In the genomic region with DNA sequence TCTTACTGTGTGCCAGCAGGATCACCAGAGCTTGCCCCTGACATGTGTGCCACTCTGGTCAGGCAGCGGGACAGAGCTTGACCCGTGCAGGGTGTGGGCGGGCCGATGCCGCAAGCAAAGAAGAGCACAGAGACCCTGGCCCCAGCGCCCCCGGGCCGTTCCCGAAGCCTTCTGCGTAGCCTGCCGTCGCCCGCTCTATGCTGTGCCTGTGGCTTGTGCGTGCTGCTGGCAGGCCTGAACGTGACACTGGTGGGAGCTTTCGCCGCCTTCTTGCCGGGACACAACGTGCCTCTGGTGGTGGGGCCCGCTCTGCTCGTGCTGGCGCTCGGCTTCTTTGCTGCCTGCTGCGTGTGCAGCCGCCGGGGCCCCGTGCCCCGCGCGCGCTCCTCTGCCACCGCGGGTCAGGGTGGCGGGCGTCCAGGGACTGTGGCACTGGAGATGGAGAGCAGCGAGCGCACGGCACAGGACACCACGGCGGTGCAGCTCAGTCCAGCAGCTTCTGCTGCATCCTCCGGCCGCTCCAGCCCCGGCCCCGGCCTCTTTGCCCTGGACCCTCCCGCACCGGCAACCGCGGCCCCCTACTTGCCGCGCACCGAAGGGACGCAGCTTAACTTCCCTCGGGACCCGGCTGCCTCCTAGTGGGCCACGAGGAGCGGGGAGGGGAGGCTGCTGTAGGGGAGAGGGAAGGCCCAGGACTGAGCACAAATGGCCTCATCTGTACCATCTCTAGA, we compare ENCODE assay signal across 8 mouse cellular contexts. TPM values are rescaled to one million over a fixed set of nuclear protein-coding genes. Genes with fewer than 3 reads are reported as not detected.
A peak's percentile ranks its signal among the peaks of the same experiment; 100 is the strongest.
DNase-seq lines count a peak whose midpoint lies in the region; ATAC-seq and TF ChIP-seq lines count a peak whose summit lies in the region.

No protein-coding gene starts in this region.

- no peak for DNase-seq in lung, adult 2 months
- no peak for DNase-seq in lung, adult 18-20 months
- no peak for DNase-seq in urinary bladder, postnatal 4 days (ENCODE audit: low spot score in 2 of 2)
- no peak for DNase-seq in gastrocnemius, postnatal 25 days
- DNase-seq in thymus, postnatal 36 days, result no peak

- no peak for TF ChIP-seq POLR2A in lung, adult 2 months (IDR thresholded peaks at IDR 0.05; ENCODE audit: borderline replicate concordance, extremely low read depth, low read depth, low read length)

- no peaks in the 10 kb centered on the region for H3K36me3 ChIP-seq in embryonic facial prominence, embryonic 13.5 days
- H3K36me3 ChIP-seq in hindbrain, embryonic 16.5 days (ENCODE audit: control insufficient read depth, insufficient read depth, low read length), result no peaks in the 10 kb centered on the region
- H3K36me3 ChIP-seq in midbrain, embryonic 12.5 days, result no peaks in the 10 kb centered on the region

- no peaks in the 10 kb centered on the region for H3K4me1 ChIP-seq in lung, adult 2 months (ENCODE audit: control insufficient read depth, insufficient read depth, low read length)
- peaks cover 10% of the 10 kb centered on the region for H3K4me1 ChIP-seq in embryonic facial prominence, embryonic 13.5 days
- H3K4me1 ChIP-seq in hindbrain, embryonic 16.5 days (ENCODE audit: control insufficient read depth, insufficient read depth, low read depth, low read length), result peaks cover 8% of the 10 kb centered on the region
- peaks cover 9% of the 10 kb centered on the region for H3K4me1 ChIP-seq in midbrain, embryonic 12.5 days

- H3K4me2 ChIP-seq in embryonic facial prominence, embryonic 13.5 days, result peak overlapping the region; percentile 87
- H3K4me2 ChIP-seq in hindbrain, embryonic 16.5 days (ENCODE audit: low read length), result peak overlapping the region; percentile 95
- H3K4me2 ChIP-seq in midbrain, embryonic 12.5 days (replicated peaks), result peak overlapping the region; percentile 95

- H3K27ac ChIP-seq in embryonic facial prominence, embryonic 13.5 days, result no peak overlapping the region
- no peak overlapping the region for H3K27ac ChIP-seq in hindbrain, embryonic 16.5 days (ENCODE audit: low read depth, low read length)
- H3K27ac ChIP-seq in midbrain, embryonic 12.5 days (replicated peaks), result no peak overlapping the region

- H3K9me3 ChIP-seq in embryonic facial prominence, embryonic 13.5 days, result no peaks in the 10 kb centered on the region
- H3K9me3 ChIP-seq in hindbrain, embryonic 16.5 days (ENCODE audit: control insufficient read depth, low read length), result no peaks in the 10 kb centered on the region
- H3K9me3 ChIP-seq in midbrain, embryonic 12.5 days, result no peaks in the 10 kb centered on the region

- peak overlapping the region; percentile 69 for H3K9ac ChIP-seq in embryonic facial prominence, embryonic 13.5 days
- peak overlapping the region; percentile 61 for H3K9ac ChIP-seq in hindbrain, embryonic 16.5 days (ENCODE audit: low read depth, low read length)
- H3K9ac ChIP-seq in midbrain, embryonic 12.5 days (replicated peaks), result peak overlapping the region; percentile 65

- H3K4me3 ChIP-seq in lung, adult 2 months (replicated peaks; ENCODE audit: extremely low read depth, low read depth, low read length), result peak overlapping the region; percentile 9
- H3K4me3 ChIP-seq in embryonic facial prominence, embryonic 13.5 days, result peak overlapping the region; percentile 44
- peak overlapping the region; percentile 46 for H3K4me3 ChIP-seq in hindbrain, embryonic 16.5 days (ENCODE audit: low read length)
- H3K4me3 ChIP-seq in midbrain, embryonic 12.5 days, result peak overlapping the region; percentile 49

- ATAC-seq in embryonic facial prominence, embryonic 13.5 days (ENCODE audit: insufficient number of reproducible peaks, insufficient read depth, low FRiP score, low TSS enrichment, low read depth), result peak; percentile 35; the same call in 1 of the 2 replicates
- peak; percentile 63 for ATAC-seq in hindbrain, embryonic 16.5 days
- peak; percentile 83 for ATAC-seq in midbrain, embryonic 12.5 days (ENCODE audit: low FRiP score, low read depth)

- TF ChIP-seq CTCF in lung, adult 2 months (IDR thresholded peaks at IDR 0.05; ENCODE audit: insufficient read depth, low read length), result 0 out of 2 replicates have a peak, but pooled peaks have one; percentile 7

- peaks cover 80% of the 10 kb centered on the region for H3K27me3 ChIP-seq in embryonic facial prominence, embryonic 13.5 days
- H3K27me3 ChIP-seq in hindbrain, embryonic 16.5 days (replicated peaks; ENCODE audit: control insufficient read depth, insufficient read depth, low read length), result peaks cover 43% of the 10 kb centered on the region
- H3K27me3 ChIP-seq in midbrain, embryonic 12.5 days, result peaks cover 86% of the 10 kb centered on the region

- WGBS in lung, adult 2 months, result 3% methylated on average over 56 of the region's 56 CpGs
- WGBS in embryonic facial prominence, embryonic 13.5 days, result under 1% methylated on average over 56 of the region's 56 CpGs
- under 1% methylated on average over 48 of the region's 56 CpGs for WGBS in hindbrain, embryonic 16.5 days
- under 1% methylated on average over 56 of the region's 56 CpGs for WGBS in midbrain, embryonic 12.5 days

RNA-seq across cellular contexts. Expression of a gene that starts 7.6 kb away (rescaled TPM):
- not detected in 2 replicates for polyA plus RNA-seq in lung, adult 2 months (2012; rRNA removed)
- polyA plus RNA-seq in embryonic facial prominence, embryonic 13.5 days (2015; fragmentation: Nextera tagmentation; extraction: Ambion mirVana), result not detected in 2 replicates
- 0.41 and 0.44 TPM in 2 replicates for polyA plus RNA-seq in hindbrain, embryonic 16.5 days (2015; fragmentation: Nextera tagmentation; extraction: Ambion mirVana)
- polyA plus RNA-seq in midbrain, embryonic 12.5 days (2016; fragmentation: Nextera tagmentation; extraction: Ambion mirVana), result 0.42 and 0.50 TPM in 2 replicates
- total RNA-seq in gastrocnemius, postnatal 25 days (2021), result not detected

RNA-seq across cellular contexts. Expression of a gene that starts 13.9 kb away (rescaled TPM):
- not detected in 2 replicates for polyA plus RNA-seq in lung, adult 2 months (2012; rRNA removed)
- polyA plus RNA-seq in embryonic facial prominence, embryonic 13.5 days (2015; fragmentation: Nextera tagmentation; extraction: Ambion mirVana), result not detected in 2 replicates
- 0.45 TPM in 1 of 2 replicates, not detected in the other for polyA plus RNA-seq in hindbrain, embryonic 16.5 days (2015; fragmentation: Nextera tagmentation; extraction: Ambion mirVana)
- not detected in 2 replicates for polyA plus RNA-seq in midbrain, embryonic 12.5 days (2016; fragmentation: Nextera tagmentation; extraction: Ambion mirVana)
- not detected for total RNA-seq in gastrocnemius, postnatal 25 days (2021)

RNA-seq across cellular contexts. Expression of a gene that starts 41.7 kb away (rescaled TPM):
- polyA plus RNA-seq in lung, adult 2 months (2012; rRNA removed), result not detected in 2 replicates
- 2.4 and 3.9 TPM in 2 replicates for polyA plus RNA-seq in embryonic facial prominence, embryonic 13.5 days (2015; fragmentation: Nextera tagmentation; extraction: Ambion mirVana)
- polyA plus RNA-seq in hindbrain, embryonic 16.5 days (2015; fragmentation: Nextera tagmentation; extraction: Ambion mirVana), result 5.8 and 6.8 TPM in 2 replicates
- polyA plus RNA-seq in midbrain, embryonic 12.5 days (2016; fragmentation: Nextera tagmentation; extraction: Ambion mirVana), result 18.2 and 18.3 TPM in 2 replicates
- total RNA-seq in gastrocnemius, postnatal 25 days (2021), result not detected

RNA-seq across cellular contexts. Expression of a gene that starts 59.1 kb away (rescaled TPM):
- 65.9 and 73.9 TPM in 2 replicates for polyA plus RNA-seq in lung, adult 2 months (2012; rRNA removed)
- polyA plus RNA-seq in embryonic facial prominence, embryonic 13.5 days (2015; fragmentation: Nextera tagmentation; extraction: Ambion mirVana), result 25.9 and 32.2 TPM in 2 replicates
- polyA plus RNA-seq in hindbrain, embryonic 16.5 days (2015; fragmentation: Nextera tagmentation; extraction: Ambion mirVana), result 22.3 and 24.9 TPM in 2 replicates
- polyA plus RNA-seq in midbrain, embryonic 12.5 days (2016; fragmentation: Nextera tagmentation; extraction: Ambion mirVana), result 28.0 and 30.1 TPM in 2 replicates
- total RNA-seq in gastrocnemius, postnatal 25 days (2021), result 10 to 100 TPM; 21.8 to 22.2 TPM
